Mouse (Mus musculus): ENCODE measurements around the gene Galk2. TPM values are rescaled to one million over a fixed set of nuclear protein-coding genes. Genes with fewer than 3 reads are reported as not detected.

Galk2 gene
- polyA plus RNA-seq, 1 experiment from 2014 or later = 46.0 TPM

DNA sequence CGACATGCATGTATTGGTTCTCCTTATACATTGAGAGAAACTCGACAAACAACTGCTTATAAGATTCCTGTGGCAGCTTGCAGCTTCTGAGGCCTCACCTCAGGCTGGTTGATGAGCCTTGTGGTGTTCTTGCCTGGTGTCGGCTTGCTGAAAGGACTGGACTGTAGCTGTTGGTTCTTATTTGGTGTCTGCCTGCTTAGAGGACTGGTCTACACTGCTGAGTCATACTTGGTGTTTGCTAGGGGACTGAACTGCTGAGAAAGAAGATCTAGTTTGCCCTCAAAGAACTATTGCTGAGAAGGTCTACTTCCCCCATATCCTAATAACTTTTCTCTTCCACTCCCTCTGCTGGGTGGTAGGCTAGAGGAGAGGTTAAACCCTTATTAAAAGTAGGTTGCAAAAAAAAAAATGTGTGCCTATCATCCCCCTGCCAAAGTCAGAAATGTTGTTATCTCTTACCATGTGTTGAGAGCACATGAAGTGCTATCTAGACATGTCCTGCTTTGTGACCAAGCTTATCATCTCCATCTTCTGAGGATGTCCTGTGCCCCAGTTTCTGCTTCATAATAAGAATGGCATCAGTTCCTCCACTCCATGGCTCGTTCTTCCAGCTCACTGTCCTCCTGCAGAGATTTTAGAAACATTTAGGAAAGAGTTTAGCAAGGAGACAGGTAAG is 48.8 kb downstream of the Galk2 start:
- H3K9me3 ChIP-seq (ENCODE audit: control insufficient read depth, low read length) = no peaks in the 10 kb centered on the region
- H3K27ac ChIP-seq (ENCODE audit: low read depth) = no peak overlapping the region
- H3K36me3 ChIP-seq (ENCODE audit: control insufficient read depth, insufficient read depth, low read length) = 0 out of 2 replicates have a peak, but pooled peaks cover 2% of the 10 kb centered on the region
- no peak overlapping the region for H3K4me2 ChIP-seq (ENCODE audit: low read length)
- H3K4me1 ChIP-seq (replicated peaks; ENCODE audit: control insufficient read depth, insufficient read depth, low read length) = no peaks in the 10 kb centered on the region
- 88% methylated on average over 4 of the region's 4 CpGs for WGBS
- no peak overlapping the region for H3K9ac ChIP-seq (ENCODE audit: low read length)
- H3K4me3 ChIP-seq (ENCODE audit: low read depth, low read length) = no peak overlapping the region
- DNase-seq (ENCODE audit: low spot score) = no peak
- ATAC-seq (replicated peaks; ENCODE audit: low FRiP score, low TSS enrichment, low read depth) = no peak
- no peaks in the 10 kb centered on the region for H3K27me3 ChIP-seq (replicated peaks; ENCODE audit: control insufficient read depth, insufficient read depth, low read length)

- no peak for DNase-seq (ENCODE audit: low spot score)
Measured at GRCm38 (mm10) chr2:125914167-125914566, 55.3 kb downstream of the Galk2 start.

DNA sequence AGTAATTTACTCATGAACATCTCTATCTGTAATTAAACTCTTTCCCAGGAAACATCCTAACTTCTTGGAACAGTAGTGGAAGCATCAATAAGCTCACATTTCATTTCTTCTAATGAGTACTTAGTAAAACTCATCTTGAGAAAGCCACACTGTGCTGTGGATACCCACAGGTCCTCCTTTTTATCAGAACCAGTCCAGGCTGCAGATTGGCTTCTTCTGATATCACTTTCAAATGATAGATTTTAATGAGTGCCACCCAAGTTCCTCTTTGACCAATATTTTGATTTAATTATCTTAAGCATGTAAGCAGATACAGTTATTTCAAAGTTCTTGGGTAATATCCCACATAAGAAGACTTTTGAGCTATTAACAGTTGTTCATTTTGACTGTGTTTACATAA is 55.8 kb downstream of the Galk2 start:
- Histone ChIP-seq H3K9me3 (ENCODE audit: control insufficient read depth, low read length) (no peaks in the 10 kb centered on the region), H3K4me2 (ENCODE audit: low read length) (no peak overlapping the region), H3K27me3 (replicated peaks; ENCODE audit: control insufficient read depth, insufficient read depth, low read length) (no peaks in the 10 kb centered on the region), H3K9ac (ENCODE audit: low read length) (no peak overlapping the region), H3K36me3 (ENCODE audit: control insufficient read depth, insufficient read depth, low read length) (no peaks in the 10 kb centered on the region), H3K27ac (ENCODE audit: low read depth) (no peak overlapping the region), H3K4me3 (ENCODE audit: low read depth, low read length) (no peak overlapping the region), H3K4me1 (replicated peaks; ENCODE audit: control insufficient read depth, insufficient read depth, low read length) (no peaks in the 10 kb centered on the region)
- DNase-seq (ENCODE audit: low spot score) = no peak
- ATAC-seq (replicated peaks; ENCODE audit: low FRiP score, low TSS enrichment, low read depth) = no peak

More at GRCm38 (mm10) chr2:125914167-125914566, 55.3 kb downstream of the Galk2 start:
- H3K9me3 ChIP-seq (ENCODE audit: control insufficient read depth, low read length) = no peaks in the 10 kb centered on the region
- no peak overlapping the region for H3K4me3 ChIP-seq (ENCODE audit: low read depth, low read length)
- ATAC-seq (replicated peaks; ENCODE audit: low FRiP score, low TSS enrichment, low read depth) = no peak
- H3K4me1 ChIP-seq (replicated peaks; ENCODE audit: control insufficient read depth, insufficient read depth, low read length) = no peaks in the 10 kb centered on the region
- H3K4me2 ChIP-seq (ENCODE audit: low read length) = no peak overlapping the region
- no peak overlapping the region for H3K9ac ChIP-seq (ENCODE audit: low read length)
- no peaks in the 10 kb centered on the region for H3K27me3 ChIP-seq (replicated peaks; ENCODE audit: control insufficient read depth, insufficient read depth, low read length)
- H3K27ac ChIP-seq (ENCODE audit: low read depth) = no peak overlapping the region
- 59% methylated on average over 1 of the region's 1 CpGs for WGBS
- H3K36me3 ChIP-seq (ENCODE audit: control insufficient read depth, insufficient read depth, low read length) = no peaks in the 10 kb centered on the region

- no peak overlapping the region for H3K4me2 ChIP-seq (ENCODE audit: low read length)
- H3K27ac ChIP-seq (ENCODE audit: low read depth) = no peak overlapping the region
- H3K27me3 ChIP-seq (replicated peaks; ENCODE audit: control insufficient read depth, insufficient read depth, low read length) = no peaks in the 10 kb centered on the region
- no peak overlapping the region for H3K9ac ChIP-seq (ENCODE audit: low read length)
- ATAC-seq (replicated peaks; ENCODE audit: low FRiP score, low TSS enrichment, low read depth) = no peak
- no peak overlapping the region for H3K4me3 ChIP-seq (ENCODE audit: low read depth, low read length)
- DNase-seq (ENCODE audit: low spot score) = no peak
- H3K9me3 ChIP-seq (ENCODE audit: control insufficient read depth, low read length) = no peaks in the 10 kb centered on the region
- WGBS = 34% methylated on average over 11 of the region's 11 CpGs
- no peaks in the 10 kb centered on the region for H3K4me1 ChIP-seq (replicated peaks; ENCODE audit: control insufficient read depth, insufficient read depth, low read length)
- H3K36me3 ChIP-seq (ENCODE audit: control insufficient read depth, insufficient read depth, low read length) = 0 out of 2 replicates have a peak, but pooled peaks cover 6% of the 10 kb centered on the region
Measured at GRCm38 (mm10) chr2:125916652-125917296, 57.9 kb downstream of the Galk2 start.

- H3K36me3 ChIP-seq (ENCODE audit: control insufficient read depth, insufficient read depth, low read length) = 0 out of 2 replicates have a peak, but pooled peaks cover 6% of the 10 kb centered on the region
- H3K4me1 ChIP-seq (replicated peaks; ENCODE audit: control insufficient read depth, insufficient read depth, low read length) = no peaks in the 10 kb centered on the region
- no peaks in the 10 kb centered on the region for H3K27me3 ChIP-seq (replicated peaks; ENCODE audit: control insufficient read depth, insufficient read depth, low read length)
- DNase-seq (ENCODE audit: low spot score) = no peak
- H3K4me2 ChIP-seq (ENCODE audit: low read length) = no peak overlapping the region
- no peaks in the 10 kb centered on the region for H3K9me3 ChIP-seq (ENCODE audit: control insufficient read depth, low read length)
- no peak overlapping the region for H3K9ac ChIP-seq (ENCODE audit: low read length)
- H3K27ac ChIP-seq (ENCODE audit: low read depth) = no peak overlapping the region
- ATAC-seq (replicated peaks; ENCODE audit: low FRiP score, low TSS enrichment, low read depth) = no peak
- WGBS = 58% methylated on average over 3 of the region's 3 CpGs
- H3K4me3 ChIP-seq (ENCODE audit: low read depth, low read length) = no peak overlapping the region
Measured at GRCm38 (mm10) chr2:125917297-125917679, 58.4 kb downstream of the Galk2 start.

DNA sequence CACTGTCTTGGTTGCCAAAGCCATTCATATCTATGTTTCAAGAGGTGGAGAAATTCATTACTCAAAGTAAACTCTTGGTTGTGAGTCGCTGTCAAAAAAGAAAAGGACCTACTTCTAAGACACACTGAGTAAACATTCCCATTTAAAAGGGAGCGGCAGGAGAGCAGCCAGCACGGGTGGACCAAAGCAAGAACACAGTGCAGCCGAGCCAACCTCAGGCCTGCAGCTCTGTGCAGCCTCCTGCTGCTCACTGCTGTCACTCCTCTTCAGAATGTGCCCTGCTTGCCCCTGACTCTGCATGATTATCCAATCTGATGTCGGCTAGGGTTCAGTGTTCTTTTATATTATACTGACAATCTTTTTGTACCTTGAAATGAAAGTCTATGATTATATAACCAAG is 62.4 kb downstream of the Galk2 start:
- 57% methylated on average over 5 of the region's 5 CpGs for WGBS
- Histone ChIP-seq H3K4me2 (ENCODE audit: low read length) (no peak overlapping the region), H3K36me3 (ENCODE audit: control insufficient read depth, insufficient read depth, low read length) (0 out of 2 replicates have a peak, but pooled peaks cover 6% of the 10 kb centered on the region), H3K4me1 (replicated peaks; ENCODE audit: control insufficient read depth, insufficient read depth, low read length) (no peaks in the 10 kb centered on the region), H3K27ac (ENCODE audit: low read depth) (no peak overlapping the region), H3K4me3 (ENCODE audit: low read depth, low read length) (no peak overlapping the region), H3K9me3 (ENCODE audit: control insufficient read depth, low read length) (no peaks in the 10 kb centered on the region), H3K9ac (ENCODE audit: low read length) (no peak overlapping the region), H3K27me3 (replicated peaks; ENCODE audit: control insufficient read depth, insufficient read depth, low read length) (no peaks in the 10 kb centered on the region)
- ATAC-seq (replicated peaks; ENCODE audit: low FRiP score, low TSS enrichment, low read depth) (no peak), DNase-seq (ENCODE audit: low spot score) (no peak)

DNA sequence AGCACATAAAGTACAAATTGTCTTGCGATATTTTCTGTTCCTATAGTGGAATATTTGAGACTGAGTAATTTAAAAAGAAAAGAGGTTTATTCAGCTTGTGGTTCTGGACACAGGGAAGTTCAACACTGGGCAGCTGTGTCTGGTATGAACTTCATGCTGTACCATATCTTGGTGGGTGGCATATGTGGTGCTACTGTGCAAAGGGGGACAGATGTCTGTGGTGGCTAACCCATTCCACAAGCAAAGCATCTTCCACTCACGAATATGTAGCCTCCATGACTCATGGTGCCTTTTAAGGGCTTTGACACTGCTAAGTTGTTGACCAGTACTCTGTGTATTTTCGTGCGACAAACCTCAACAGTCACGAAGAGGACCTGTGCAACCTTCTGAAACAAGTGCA is 63.2 kb downstream of the Galk2 start:
- ATAC-seq (replicated peaks; ENCODE audit: low FRiP score, low TSS enrichment, low read depth) (no peak), DNase-seq (ENCODE audit: low spot score) (no peak)
- Histone ChIP-seq H3K36me3 (ENCODE audit: control insufficient read depth, insufficient read depth, low read length) (0 out of 2 replicates have a peak, but pooled peaks cover 6% of the 10 kb centered on the region), H3K9me3 (ENCODE audit: control insufficient read depth, low read length) (no peaks in the 10 kb centered on the region), H3K4me3 (ENCODE audit: low read depth, low read length) (no peak overlapping the region), H3K4me1 (replicated peaks; ENCODE audit: control insufficient read depth, insufficient read depth, low read length) (no peaks in the 10 kb centered on the region), H3K27me3 (replicated peaks; ENCODE audit: control insufficient read depth, insufficient read depth, low read length) (no peaks in the 10 kb centered on the region), H3K9ac (ENCODE audit: low read length) (no peak overlapping the region), H3K4me2 (ENCODE audit: low read length) (no peak overlapping the region), H3K27ac (ENCODE audit: low read depth) (no peak overlapping the region)
- 91% methylated on average over 5 of the region's 5 CpGs for WGBS

DNA sequence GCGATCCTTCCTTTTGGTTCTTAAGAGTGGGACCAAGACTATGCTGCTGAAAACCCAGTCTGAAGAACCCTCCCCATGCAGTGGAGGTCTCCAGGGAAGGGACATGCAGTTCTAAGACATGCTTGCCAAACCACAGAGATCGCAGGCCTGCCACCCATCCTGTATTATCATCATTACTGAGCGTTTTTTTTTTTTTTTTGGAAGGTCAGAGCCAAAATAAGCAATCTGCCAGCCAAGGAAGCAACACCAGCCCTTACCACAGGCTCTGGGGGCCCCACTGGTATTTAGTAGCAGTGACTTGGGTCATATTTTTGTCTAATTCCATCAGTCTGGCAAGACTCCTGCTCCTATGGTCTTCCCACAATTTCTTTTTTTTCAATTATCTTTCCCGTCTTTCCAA is 64.0 kb downstream of the Galk2 start:
- DNase-seq (ENCODE audit: low spot score) (no peak), ATAC-seq (replicated peaks; ENCODE audit: low FRiP score, low TSS enrichment, low read depth) (no peak)
- Histone ChIP-seq H3K4me2 (ENCODE audit: low read length) (no peak overlapping the region), H3K4me3 (ENCODE audit: low read depth, low read length) (no peak overlapping the region), H3K27ac (ENCODE audit: low read depth) (no peak overlapping the region), H3K4me1 (replicated peaks; ENCODE audit: control insufficient read depth, insufficient read depth, low read length) (no peaks in the 10 kb centered on the region), H3K36me3 (ENCODE audit: control insufficient read depth, insufficient read depth, low read length) (0 out of 2 replicates have a peak, but pooled peaks cover 6% of the 10 kb centered on the region), H3K27me3 (replicated peaks; ENCODE audit: control insufficient read depth, insufficient read depth, low read length) (no peaks in the 10 kb centered on the region), H3K9ac (ENCODE audit: low read length) (no peak overlapping the region), H3K9me3 (ENCODE audit: control insufficient read depth, low read length) (no peaks in the 10 kb centered on the region)
- WGBS = 80% methylated on average over 4 of the region's 4 CpGs

DNA sequence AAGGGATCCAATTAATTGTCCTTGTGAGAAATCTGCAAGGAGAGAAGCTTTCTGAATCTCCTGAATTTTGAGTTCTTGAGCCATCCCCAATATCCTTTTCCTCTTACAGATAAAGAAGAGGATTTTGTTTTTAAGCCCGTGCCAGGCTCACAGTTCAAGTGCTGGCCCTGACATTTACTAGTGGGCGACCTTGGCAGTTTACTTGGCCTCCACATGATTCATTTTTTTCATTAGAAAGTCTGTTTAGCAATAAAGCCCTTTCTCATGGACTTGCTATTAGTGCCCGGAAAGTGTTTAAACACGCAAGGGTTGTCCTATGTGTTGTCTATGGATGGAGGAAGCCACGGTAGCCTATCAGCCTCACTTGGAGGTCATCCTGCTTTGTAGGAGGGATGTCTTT is 64.4 kb downstream of the Galk2 start:
- no peak overlapping the region for H3K27ac ChIP-seq (ENCODE audit: low read depth)
- no peaks in the 10 kb centered on the region for H3K4me1 ChIP-seq (replicated peaks; ENCODE audit: control insufficient read depth, insufficient read depth, low read length)
- no peak overlapping the region for H3K9ac ChIP-seq (ENCODE audit: low read length)
- no peaks in the 10 kb centered on the region for H3K9me3 ChIP-seq (ENCODE audit: control insufficient read depth, low read length)
- no peak overlapping the region for H3K4me2 ChIP-seq (ENCODE audit: low read length)
- 0 out of 2 replicates have a peak, but pooled peaks cover 6% of the 10 kb centered on the region for H3K36me3 ChIP-seq (ENCODE audit: control insufficient read depth, insufficient read depth, low read length)
- WGBS = 88% methylated on average over 5 of the region's 5 CpGs
- no peaks in the 10 kb centered on the region for H3K27me3 ChIP-seq (replicated peaks; ENCODE audit: control insufficient read depth, insufficient read depth, low read length)
- no peak overlapping the region for H3K4me3 ChIP-seq (ENCODE audit: low read depth, low read length)
- DNase-seq (ENCODE audit: low spot score) (no peak), ATAC-seq (replicated peaks; ENCODE audit: low FRiP score, low TSS enrichment, low read depth) (no peak)
